Mouse (Mus musculus) thymus, postnatal 0 days (tissue): ENCODE results near the gene Tmem88b. TPM values are rescaled to one million over a fixed set of nuclear protein-coding genes. Genes with fewer than 3 reads are reported as not detected.
A peak's percentile ranks its signal among the peaks of the same experiment; 100 is the strongest.
"Not testable (repeated sequence)": the region's sequence is repeated elsewhere in the genome, so short reads cannot be mapped to it uniquely, and the experiment has no call there.

Experiments used
- DNase-seq: peaks from one replicate; pipeline ENCODE4 v3.0.0-alpha.2; 2015; ENCODE audit warnings: low spot score
- polyA plus RNA-seq: library from polyadenylated mRNA; unstranded; fragments of >200 nt; fragmentation: Nextera tagmentation; extraction: Ambion mirVana; gene quantifications from 2 replicates; pipeline ENCODE4 v1.2.1, GENCODE M21; 2015

Tmem88b gene
- polyA plus RNA-seq, 1 experiment from 2014 or later = 0.21 TPM

GRCm38 (mm10) chr4:155790021-155790489, 4.4 kb upstream of the Tmem88b start, which contains the start of gene Ankrd65:
Gene Ankrd65 (plus strand): TSS chr4:155790439.
- DNase-seq = no peak

- not testable (repeated sequence) for DNase-seq
Measured at GRCm38 (mm10) chr4:155788833-155789232, 3.2 kb upstream of the Tmem88b start.

- no peak for DNase-seq
Measured at GRCm38 (mm10) chr4:155788300-155788699, 2.6 kb upstream of the Tmem88b start.

- no peak for DNase-seq
Measured at GRCm38 (mm10) chr4:155785246-155785645, 428 bp downstream of the Tmem88b start.

- peak; percentile 76 for DNase-seq
Measured at GRCm38 (mm10) chr4:155784081-155784701, 1.5 kb downstream of the Tmem88b start.

GRCm38 (mm10) chr4:155783486-155784080, 2.1 kb downstream of the Tmem88b start:
- DNase-seq = no peak

- DNase-seq = no peak
Measured at GRCm38 (mm10) chr4:155780895-155781294, 4.8 kb downstream of the Tmem88b start.

- no peak for DNase-seq
Measured at GRCm38 (mm10) chr4:155779498-155779897, 6.2 kb downstream of the Tmem88b start.

- DNase-seq = no peak
Measured at GRCm38 (mm10) chr4:155777816-155778215, 7.9 kb downstream of the Tmem88b start.

GRCm38 (mm10) chr4:155776704-155777335, 8.9 kb downstream of the Tmem88b start:
- no peak for DNase-seq

GRCm38 (mm10) chr4:155775855-155776254, 9.8 kb downstream of the Tmem88b start:
- no peak for DNase-seq

GRCm38 (mm10) chr4:155774971-155775740, 10.5 kb downstream of the Tmem88b start:
- DNase-seq = no peak

GRCm38 (mm10) chr4:155774280-155774754, 11.4 kb downstream of the Tmem88b start, which contains the start of gene Vwa1:
Gene Vwa1 (minus strand): TSS chr4:155774698.
- peak; percentile 85 for DNase-seq

GRCm38 (mm10) chr4:155773335-155774078, 12.2 kb downstream of the Tmem88b start:
- DNase-seq = no peak

- DNase-seq = no peak
Measured at GRCm38 (mm10) chr4:155772786-155773185, 12.9 kb downstream of the Tmem88b start.

GRCm38 (mm10) chr4:155771706-155772105, 14.0 kb downstream of the Tmem88b start:
- no peak for DNase-seq

- DNase-seq = no peak
Measured at GRCm38 (mm10) chr4:155770626-155771025, 15.0 kb downstream of the Tmem88b start.

- peak; percentile 74 for DNase-seq
Measured at GRCm38 (mm10) chr4:155769880-155770512, 15.7 kb downstream of the Tmem88b start.

GRCm38 (mm10) chr4:155769496-155769879, 16.2 kb downstream of the Tmem88b start:
- no peak for DNase-seq

- DNase-seq = no peak
Measured at GRCm38 (mm10) chr4:155762357-155762756, 23.3 kb downstream of the Tmem88b start.
